Mouse (Mus musculus): ENCODE results near the gene Ppif.

DNA sequence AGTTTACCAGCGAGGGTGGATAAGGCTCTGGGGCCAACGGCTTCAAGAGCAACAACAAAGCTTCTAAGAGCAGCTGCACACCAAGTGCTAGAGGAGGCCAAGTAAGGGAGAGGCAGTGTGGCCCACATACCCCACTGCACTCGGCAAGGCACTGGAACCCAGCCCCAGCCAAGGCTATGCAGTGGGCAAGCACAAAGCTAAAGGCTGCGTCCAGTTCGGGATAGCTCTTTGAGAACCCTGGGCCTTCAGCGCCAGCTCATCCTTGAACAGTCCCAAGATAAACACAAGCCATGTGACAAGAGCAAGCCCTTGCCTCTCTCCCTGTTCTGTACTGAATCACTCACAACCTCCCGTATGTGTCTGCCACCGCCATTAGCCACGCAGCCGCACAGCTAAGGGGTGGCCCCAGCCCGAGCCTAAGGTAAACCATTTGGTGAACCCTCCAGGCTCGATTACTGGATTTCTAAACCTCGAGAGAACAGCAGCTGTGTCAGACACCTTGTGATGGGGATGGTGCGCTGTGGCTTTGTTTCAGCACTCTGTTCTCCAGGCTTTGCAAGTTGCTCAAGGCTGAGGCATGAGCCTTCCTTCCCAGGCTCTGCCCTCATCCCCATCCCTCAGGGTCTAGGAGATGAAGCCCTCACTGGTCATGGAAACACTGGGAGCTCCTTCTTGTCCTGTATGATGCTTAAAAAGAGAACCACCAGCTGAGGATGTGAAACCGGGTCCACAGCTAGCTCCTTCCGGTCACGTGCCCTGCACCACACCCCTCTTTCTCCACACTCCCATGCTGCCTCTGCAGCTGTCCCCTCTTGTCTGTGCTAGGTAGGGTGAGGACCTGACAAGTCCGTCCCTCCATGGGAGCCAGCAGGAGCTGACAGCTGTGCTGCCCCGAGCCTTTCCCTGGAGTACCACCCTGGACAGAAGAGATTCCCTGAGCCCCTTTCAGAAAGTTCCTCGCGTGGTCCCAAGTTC, 53.3 kb downstream of the Ppif start:
- TF ChIP-seq CTCF (IDR thresholded peaks at IDR 0.05; ENCODE audit: insufficient read depth, low read depth, low read length) (no peak), POLR2A (IDR thresholded peaks at IDR 0.05; ENCODE audit: insufficient read depth, low read depth, low read length) (no peak)
